Mouse (Mus musculus) thymus, adult 2 months (tissue): ENCODE measurements around the gene Ikzf5.

ENCODE experiments used
- CTCF ChIP-seq: fragments of 200-500 bp; IDR thresholded peaks from 2 replicates; pipeline ENCODE4 v1.5.1; 2012; ENCODE audit warnings: mild to moderate bottlenecking, control low read depth, low read length, moderate library complexity, borderline replicate concordance; ENCODE audit not compliant: control insufficient read depth, poor library complexity, insufficient read depth; ENCODE audit errors: extremely low read depth
- POLR2A ChIP-seq: fragments of 200-500 bp; IDR thresholded peaks from 2 replicates; pipeline ENCODE4 v1.6.1; 2012; ENCODE audit warnings: mild to moderate bottlenecking, low read length, control low read depth, moderate library complexity; ENCODE audit not compliant: control insufficient read depth, poor library complexity, insufficient read depth; ENCODE audit errors: extremely low read depth

DNA sequence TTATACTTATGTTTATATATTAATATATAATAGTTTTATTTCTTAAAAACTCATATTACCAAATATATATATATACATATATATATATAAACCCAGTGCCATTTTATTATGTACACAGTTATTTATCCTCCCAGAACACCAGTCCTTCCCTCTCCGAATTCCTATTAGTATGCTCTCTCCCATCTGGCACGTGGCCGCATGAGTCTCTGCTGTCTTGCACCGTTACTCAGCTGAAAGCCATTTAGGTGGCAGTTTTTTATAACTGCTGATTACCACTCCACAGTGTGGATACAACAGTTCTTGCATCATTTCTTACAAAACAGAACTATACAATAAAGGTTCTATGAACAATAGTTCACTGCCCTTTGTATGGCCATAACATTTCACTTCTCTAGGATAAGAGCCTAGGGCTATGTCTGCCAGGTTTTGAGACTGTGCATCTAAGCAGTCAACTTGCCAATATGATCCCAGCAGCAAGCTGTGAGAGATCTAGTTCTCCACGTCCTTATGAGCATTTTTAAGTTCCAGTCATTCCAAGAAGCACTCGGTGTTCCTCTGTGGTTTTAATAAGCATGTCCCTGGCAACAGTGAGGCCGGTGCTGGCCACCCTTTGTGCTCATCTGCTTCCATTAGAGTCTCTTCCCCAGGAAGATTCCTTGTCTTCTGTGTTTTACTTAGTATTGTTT is 64.3 kb downstream of the Ikzf5 start:
- TF ChIP-seq CTCF (no peak), POLR2A (no peak)
